ENCODE assay signal across 9 mouse cellular contexts in the genomic region with DNA sequence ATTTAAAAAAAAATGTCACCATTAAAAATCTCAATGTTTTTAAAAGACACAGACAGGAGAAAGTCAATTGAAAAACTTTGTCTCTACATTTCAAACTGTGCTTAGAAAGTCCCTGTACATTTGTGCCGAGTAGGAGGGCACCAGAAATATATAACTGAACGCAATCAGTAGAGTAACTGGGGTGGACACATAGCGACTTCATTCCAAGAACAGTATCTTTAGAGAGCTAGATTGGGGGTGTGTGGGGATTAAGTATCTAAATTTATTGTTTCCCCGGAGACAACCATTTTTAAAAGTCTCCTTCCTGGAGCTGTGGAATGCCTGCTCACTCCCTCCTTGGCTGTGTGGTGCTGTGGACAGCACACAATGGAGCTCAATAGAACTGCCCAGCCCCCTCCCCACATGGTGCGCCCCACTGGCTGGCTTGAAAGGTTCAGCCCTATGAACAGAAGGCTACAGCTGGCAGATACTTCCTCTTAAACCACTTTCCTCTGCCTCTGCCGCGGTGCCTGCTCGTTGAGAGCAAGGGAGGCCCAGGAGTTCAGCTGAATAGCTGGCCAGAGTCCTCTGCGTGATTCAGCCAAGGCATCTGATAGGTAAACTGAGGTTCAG.
DNase-seq lines count a peak whose midpoint lies in the region; ATAC-seq and TF ChIP-seq lines count a peak whose summit lies in the region.
"Had no signal": no experiment of that assay in that cellular context is flagged by ENCODE, and none has a peak within 500 bp of the region (broad histone marks: within the 10 kb centered on the region; RNA-seq: fewer than 3 reads in every experiment).

No protein-coding gene starts in this region.

- ATAC-seq in limb, embryonic 14.5 days (ENCODE audit: low FRiP score, low read depth), result 0 out of 2 replicates have a peak, but pooled peaks have one; percentile 23

- no peaks in the 10 kb centered on the region for H3K9me3 ChIP-seq in limb, embryonic 14.5 days (ENCODE audit: control insufficient read depth, low read length)
- H3K9me3 ChIP-seq: embryonic facial prominence, embryonic 13.5 days had no signal

- no peaks in the 10 kb centered on the region for H3K36me3 ChIP-seq in limb, embryonic 14.5 days (ENCODE audit: control insufficient read depth, insufficient read depth, low read length)
- H3K36me3 ChIP-seq: embryonic facial prominence, embryonic 13.5 days had no signal

- peak; percentile 21 to 35 for DNase-seq in cerebellum, postnatal 14 days
- DNase-seq in cerebellum, adult 8-10 months, result no peak
- peak; percentile 84 for DNase-seq in embryo, embryonic 10 days (ENCODE audit: low spot score)
- peak; percentile 51 for DNase-seq in heart, postnatal 4 days
- DNase-seq in limb, embryonic 14.5 days (ENCODE audit: low spot score), result peak; percentile 55
- DNase-seq in right cerebral cortex, postnatal 14 days, result peak; percentile 10
- no peak for DNase-seq in cerebellum, postnatal 25 days
- DNase-seq in layer of hippocampus, adult 18-20 months (ENCODE audit: low spot score in 2 of 2), result no peak

- H3K27ac ChIP-seq in limb, embryonic 14.5 days (replicated peaks; ENCODE audit: low read depth, low read length), result no peak overlapping the region
- H3K27ac ChIP-seq: embryonic facial prominence, embryonic 13.5 days had no signal

- no peak overlapping the region for H3K4me3 ChIP-seq in limb, embryonic 14.5 days (replicated peaks; ENCODE audit: low read length)
- H3K4me3 ChIP-seq: embryonic facial prominence, embryonic 13.5 days had no signal

- 18% methylated on average over 9 of the region's 9 CpGs for WGBS in limb, embryonic 14.5 days

- no peaks in the 10 kb centered on the region for H3K27me3 ChIP-seq in limb, embryonic 14.5 days (ENCODE audit: control insufficient read depth, insufficient read depth, low read length)

- H3K4me1 ChIP-seq in limb, embryonic 14.5 days (ENCODE audit: control insufficient read depth, insufficient read depth, low read length), result peaks cover 25% of the 10 kb centered on the region

- no peak overlapping the region for H3K9ac ChIP-seq in limb, embryonic 14.5 days (ENCODE audit: low read depth, low read length, severe bottlenecking)
- H3K9ac ChIP-seq: embryonic facial prominence, embryonic 13.5 days had no signal

- H3K4me2 ChIP-seq in limb, embryonic 14.5 days (replicated peaks; ENCODE audit: low read depth, low read length, severe bottlenecking), result no peak overlapping the region

- no peak for TF ChIP-seq POLR2A in limb, embryonic 14.5 days (IDR thresholded peaks at IDR 0.05; ENCODE audit: borderline replicate concordance, extremely low read depth, insufficient read depth, insufficient read length)

Comparison
In these comparisons a context has a peak if more than half of its experiments do, and no peak if none do; other contexts are left out.
1. DNase-seq: peak in cerebellum, postnatal 14 days (2 of 2), embryo, embryonic 10 days (single experiment), heart, postnatal 4 days (single experiment), limb, embryonic 14.5 days (single experiment) and right cerebral cortex, postnatal 14 days (single experiment); none in cerebellum, adult 8-10 months (single experiment), cerebellum, postnatal 25 days (0 of 2) and layer of hippocampus, adult 18-20 months (0 of 2).